Mouse (Mus musculus): ENCODE measurements at regions not wholly inside any gene's neighbourhood (a gene's known extent, or its start where the extent isn't known, plus 50 kb on each side); places are given as distances from the start of the nearest gene placed in this dataset.

DNA sequence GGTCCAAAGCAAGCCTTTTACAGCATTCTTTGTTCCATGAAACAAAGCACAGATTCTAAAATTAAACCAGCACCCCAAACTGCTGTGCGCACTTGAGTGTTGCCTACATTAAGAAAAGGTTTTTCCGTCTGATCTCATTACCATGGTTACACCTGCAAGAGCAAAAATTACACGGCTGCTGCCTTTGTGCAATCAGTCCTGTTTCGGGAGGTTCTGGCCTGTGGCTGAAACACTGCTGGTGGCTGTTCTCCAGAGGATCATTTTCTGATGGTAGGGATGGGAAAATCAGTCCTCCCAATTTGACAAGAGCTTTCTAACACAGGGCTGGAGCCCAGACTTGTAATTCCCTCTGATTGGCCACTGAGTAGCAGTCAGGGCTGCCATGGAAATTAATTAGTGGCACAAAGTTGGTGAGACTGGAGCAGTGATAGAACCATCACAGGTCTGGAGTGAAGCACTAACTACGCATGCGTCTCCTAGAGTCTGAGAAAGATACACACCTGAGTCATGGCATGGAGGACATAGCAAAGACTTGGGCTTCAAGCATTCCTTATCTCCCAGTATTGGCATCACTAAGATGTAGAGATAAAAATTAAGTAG, 114.8 kb upstream of the Fam49a start:
- WGBS = 80% methylated on average over 6 of the region's 6 CpGs
- no peaks in the 10 kb centered on the region for H3K9me3 ChIP-seq
- no peak overlapping the region for H3K4me3 ChIP-seq
- no peaks in the 10 kb centered on the region for H3K36me3 ChIP-seq
- DNase-seq (ENCODE audit: low spot score) = no peak
- no peaks in the 10 kb centered on the region for H3K4me1 ChIP-seq
- no peak overlapping the region for H3K27ac ChIP-seq
- H3K27me3 ChIP-seq (ENCODE audit: insufficient read depth, poor library complexity, severe bottlenecking) = no peaks in the 10 kb centered on the region

DNA sequence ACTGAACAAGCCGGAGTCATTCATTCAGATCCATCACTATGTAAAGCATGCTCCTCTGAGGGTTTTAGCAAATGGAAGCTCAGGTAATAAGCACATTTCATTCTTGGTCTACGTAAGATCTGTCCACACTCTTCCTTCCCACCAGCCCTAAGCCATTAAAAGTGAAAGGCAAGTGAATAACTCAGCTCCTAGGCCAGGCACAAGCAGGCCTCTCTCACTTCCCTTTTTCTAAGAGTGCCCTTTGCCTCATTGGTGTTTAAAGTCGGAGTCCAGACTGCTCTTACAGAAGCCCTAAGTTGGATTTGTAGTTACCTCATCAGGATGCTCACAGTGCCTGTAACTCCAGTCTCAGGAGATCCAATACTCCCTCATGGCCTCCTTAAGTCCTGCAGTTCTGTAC, 114.1 kb upstream of the Fam49a start:
- Histone ChIP-seq H3K27me3 (ENCODE audit: insufficient read depth, poor library complexity, severe bottlenecking) (no peaks in the 10 kb centered on the region), H3K27ac (no peak overlapping the region), H3K4me1 (no peaks in the 10 kb centered on the region), H3K36me3 (no peaks in the 10 kb centered on the region), H3K9me3 (no peaks in the 10 kb centered on the region), H3K4me3 (no peak overlapping the region)
- 82% methylated on average over 3 of the region's 3 CpGs for WGBS
- no peak for DNase-seq (ENCODE audit: low spot score)

DNA sequence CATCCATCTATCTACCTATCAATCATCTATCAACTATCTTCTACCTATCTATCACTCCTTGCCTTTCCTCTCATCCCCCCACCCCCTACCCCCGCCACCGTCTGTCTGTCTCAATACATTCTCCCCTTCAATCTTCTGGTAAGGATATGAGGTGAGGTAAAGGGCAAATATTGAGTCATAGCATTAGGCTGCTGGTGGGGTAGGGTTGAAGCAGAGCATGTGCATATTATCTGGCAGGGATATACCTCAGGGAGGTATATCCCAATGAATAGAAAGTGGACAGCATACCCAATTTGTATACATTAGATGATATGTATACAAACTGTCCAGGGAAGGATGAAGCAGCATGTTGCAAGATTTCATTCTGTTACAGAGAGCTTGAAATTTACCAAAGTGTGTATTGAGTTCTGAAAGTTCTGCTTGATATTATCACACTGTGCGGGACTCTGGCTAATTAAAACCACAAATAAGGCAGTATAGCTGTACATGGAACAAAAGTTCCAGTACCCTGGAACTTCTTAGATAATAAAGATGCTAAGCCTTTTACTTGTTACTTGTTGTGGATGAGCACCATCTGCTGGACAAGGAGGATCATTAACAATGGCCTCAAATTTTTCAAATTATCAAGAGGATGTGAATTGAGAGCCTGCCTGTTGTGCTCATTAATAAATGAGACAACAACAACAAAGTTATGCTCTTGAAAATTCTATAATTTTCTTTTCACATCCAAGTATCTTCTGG, 113.1 kb upstream of the Fam49a start:
- no peaks in the 10 kb centered on the region for H3K27me3 ChIP-seq (ENCODE audit: insufficient read depth, poor library complexity, severe bottlenecking)
- H3K36me3 ChIP-seq = no peaks in the 10 kb centered on the region
- DNase-seq (ENCODE audit: low spot score) = no peak
- no peak overlapping the region for H3K4me3 ChIP-seq
- H3K4me1 ChIP-seq = no peaks in the 10 kb centered on the region
- no peaks in the 10 kb centered on the region for H3K9me3 ChIP-seq
- 59% methylated on average over 3 of the region's 3 CpGs for WGBS
- no peak overlapping the region for H3K27ac ChIP-seq

DNA sequence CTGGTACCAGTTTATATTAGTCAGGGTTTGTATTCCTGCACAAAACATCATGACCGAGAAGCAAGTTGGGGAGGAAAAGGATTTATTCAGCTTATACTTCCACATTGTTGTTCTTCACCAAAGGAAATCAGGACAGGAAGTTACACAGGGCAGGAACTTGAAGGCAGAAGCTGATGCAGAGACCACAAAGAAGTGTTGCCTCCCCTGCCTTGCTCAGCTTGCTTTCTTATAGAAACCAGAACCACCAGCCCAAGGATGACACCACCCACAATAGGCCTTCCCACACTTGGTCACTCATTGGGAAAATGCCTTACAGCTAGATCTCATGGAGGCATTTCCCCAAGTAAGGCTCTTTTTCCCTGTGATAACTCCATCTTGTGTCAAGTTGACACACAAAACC, 97.5 kb upstream of the Fam49a start:
- Histone ChIP-seq H3K4me1 (no peaks in the 10 kb centered on the region), H3K36me3 (no peaks in the 10 kb centered on the region), H3K9me3 (0 out of 2 replicates have a peak, but pooled peaks cover 3% of the 10 kb centered on the region), H3K4me3 (no peak overlapping the region), H3K27me3 (ENCODE audit: insufficient read depth, poor library complexity, severe bottlenecking) (no peaks in the 10 kb centered on the region), H3K27ac (no peak overlapping the region)
- WGBS = 68% methylated on average over 1 of the region's 1 CpGs
- DNase-seq (ENCODE audit: low spot score) = no peak

DNA sequence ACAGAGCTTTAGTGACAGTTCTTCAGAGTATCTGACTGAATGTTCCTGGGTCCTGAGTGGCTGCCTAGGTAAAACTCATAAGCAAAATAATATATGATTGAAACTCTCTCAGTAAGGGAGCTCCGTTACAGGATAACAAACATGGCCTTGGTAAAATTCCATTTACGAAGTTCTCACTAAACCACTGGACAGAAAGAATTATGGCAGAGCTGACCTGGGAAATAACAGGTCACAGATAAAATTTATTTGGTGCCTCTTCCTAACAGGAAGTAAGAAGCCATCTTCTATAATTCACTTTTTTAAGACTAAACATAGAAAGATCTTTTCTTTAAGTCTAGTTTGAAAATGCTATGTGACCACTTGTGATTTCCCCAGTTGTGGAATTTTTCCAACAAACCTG, 91.4 kb upstream of the Fam49a start:
- WGBS = 84% methylated on average over 2 of the region's 2 CpGs
- no peaks in the 10 kb centered on the region for H3K36me3 ChIP-seq
- no peak overlapping the region for H3K4me3 ChIP-seq
- no peak for DNase-seq (ENCODE audit: low spot score)
- 0 out of 2 replicates have a peak, but pooled peaks cover 3% of the 10 kb centered on the region for H3K9me3 ChIP-seq
- H3K27ac ChIP-seq = no peak overlapping the region
- no peaks in the 10 kb centered on the region for H3K27me3 ChIP-seq (ENCODE audit: insufficient read depth, poor library complexity, severe bottlenecking)
- H3K4me1 ChIP-seq = peaks cover 5% of the 10 kb centered on the region; the same call in 1 of the 2 replicates

DNA sequence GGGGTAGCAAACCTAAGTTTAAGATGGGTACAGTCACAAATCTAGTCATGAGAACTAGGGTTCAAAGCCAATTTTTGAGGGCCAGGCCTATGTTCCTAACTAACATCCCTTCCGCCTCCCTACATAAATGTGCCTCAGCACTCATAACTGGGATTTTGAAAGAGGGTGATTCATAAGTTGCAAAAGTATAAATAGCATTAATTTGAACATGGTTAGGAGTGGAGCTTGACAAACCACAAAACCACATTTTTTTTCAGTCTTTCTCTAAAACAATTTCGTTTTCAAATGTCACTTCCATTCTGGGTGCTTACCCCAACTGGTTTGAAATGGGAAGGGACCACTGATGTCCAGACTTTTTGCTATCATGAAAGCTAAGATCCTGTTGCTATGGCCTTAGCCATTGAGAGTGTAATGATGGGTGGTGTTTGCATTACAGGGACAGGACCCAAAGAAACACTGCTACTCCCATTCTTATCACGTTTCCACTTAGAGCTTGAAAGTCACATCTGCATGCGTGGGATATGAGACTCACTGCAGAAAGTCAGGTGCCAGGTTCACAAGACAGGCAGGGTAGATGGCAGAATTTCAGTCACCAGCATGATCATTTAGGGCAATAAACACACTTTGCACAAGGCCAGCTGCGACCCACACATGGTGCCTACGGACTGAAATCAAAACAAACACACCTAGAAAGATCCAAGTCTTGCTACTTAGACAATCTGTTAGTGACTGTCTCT, 89.7 kb upstream of the Fam49a start:
- Histone ChIP-seq H3K27me3 (ENCODE audit: insufficient read depth, poor library complexity, severe bottlenecking) (no peaks in the 10 kb centered on the region), H3K27ac (no peak overlapping the region), H3K4me3 (no peak overlapping the region), H3K4me1 (peaks cover 13% of the 10 kb centered on the region), H3K9me3 (0 out of 2 replicates have a peak, but pooled peaks cover 3% of the 10 kb centered on the region), H3K36me3 (no peaks in the 10 kb centered on the region)
- WGBS = 69% methylated on average over 6 of the region's 6 CpGs
- no peak for DNase-seq (ENCODE audit: low spot score)

DNA sequence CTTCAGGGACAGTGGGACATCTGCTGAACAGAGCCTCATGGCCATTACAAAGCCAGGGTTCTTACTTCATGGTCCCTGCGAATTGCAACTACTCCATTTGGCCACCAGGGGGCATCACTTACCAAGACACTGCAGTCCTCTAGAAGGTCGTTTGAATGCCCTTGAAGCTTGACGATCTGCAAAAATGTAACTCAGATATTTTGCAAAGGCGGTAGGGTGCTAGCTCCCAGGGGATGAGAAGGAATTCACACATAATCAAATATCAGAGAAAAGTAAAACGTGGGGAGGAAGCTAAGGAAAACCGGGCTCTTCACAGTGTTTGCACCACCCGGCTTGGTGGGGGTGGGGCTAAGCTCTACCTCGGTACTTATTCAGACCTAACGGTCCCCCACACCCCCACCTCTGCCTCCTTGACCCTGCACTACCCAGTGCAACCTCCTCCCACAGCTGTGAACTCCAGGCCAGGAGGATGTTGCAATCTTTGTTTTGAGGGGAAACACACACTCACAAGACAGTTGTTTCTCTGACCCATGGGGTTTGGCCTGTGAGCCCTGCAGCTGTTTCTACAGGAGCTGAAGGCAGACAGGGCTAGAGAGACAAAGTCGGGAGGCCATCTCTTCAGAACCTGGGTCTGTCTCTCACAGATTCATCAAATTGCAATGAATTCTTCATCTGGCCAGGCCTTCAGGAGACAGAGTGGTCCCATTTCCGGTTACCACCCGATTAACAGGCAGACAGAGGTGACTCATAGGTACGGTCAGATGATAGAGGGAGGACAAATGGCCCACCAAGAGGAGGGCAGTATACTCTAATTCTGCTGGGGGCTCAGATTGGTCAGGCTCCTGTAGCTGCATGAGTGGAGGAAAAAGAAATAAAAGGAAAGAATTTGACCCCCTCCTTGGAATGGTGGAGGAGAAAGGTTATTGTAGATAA, 85.3 kb upstream of the Fam49a start:
- H3K27me3 ChIP-seq (ENCODE audit: insufficient read depth, poor library complexity, severe bottlenecking) = no peaks in the 10 kb centered on the region
- H3K4me1 ChIP-seq = peaks cover 47% of the 10 kb centered on the region
- peak overlapping the region; percentile 85 for H3K27ac ChIP-seq
- H3K36me3 ChIP-seq = no peaks in the 10 kb centered on the region
- peak; percentile 81 for DNase-seq (ENCODE audit: low spot score)
- H3K4me3 ChIP-seq = peak overlapping the region; percentile 36
- 7% methylated on average over 13 of the region's 13 CpGs for WGBS
- no peaks in the 10 kb centered on the region for H3K9me3 ChIP-seq

DNA sequence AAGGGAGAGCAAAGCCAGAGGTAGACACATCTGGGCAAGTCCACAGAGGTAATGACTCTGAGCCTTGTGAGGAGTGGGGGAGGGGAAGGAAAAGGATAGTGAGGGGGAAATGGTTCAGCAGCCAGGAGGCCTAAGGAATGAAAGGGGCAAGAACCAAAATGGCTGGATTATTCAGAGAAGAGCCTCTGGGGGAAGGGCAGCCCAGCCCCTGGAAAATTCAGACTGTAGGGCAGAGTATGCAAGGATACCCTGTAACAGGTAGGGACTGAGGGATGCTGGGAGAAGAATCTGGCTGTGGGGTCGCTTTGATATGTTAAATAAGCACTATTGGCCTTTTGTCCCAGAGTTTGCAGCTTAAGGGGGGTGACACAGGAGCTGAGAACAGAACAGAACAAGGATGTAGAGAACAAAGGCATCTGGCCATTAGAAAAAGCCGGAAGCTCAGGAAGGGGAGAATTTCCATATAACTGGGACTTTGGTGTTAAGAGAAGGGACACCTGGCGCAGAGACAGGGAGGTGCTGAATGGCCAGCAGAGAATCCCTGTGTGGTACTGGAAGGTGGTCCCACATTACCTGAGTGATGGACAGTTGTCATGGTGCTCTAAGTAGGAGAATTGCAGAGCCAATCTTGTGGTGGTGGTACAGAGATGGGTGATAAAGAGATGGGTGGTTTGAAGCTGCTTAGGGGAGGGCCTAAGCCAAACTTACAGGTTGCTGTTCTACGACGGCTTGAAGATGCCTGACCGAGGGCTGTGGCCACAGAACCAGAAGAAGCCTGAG, 84.5 kb upstream of the Fam49a start:
- peaks cover 45% of the 10 kb centered on the region for H3K4me1 ChIP-seq
- no peaks in the 10 kb centered on the region for H3K9me3 ChIP-seq
- WGBS = 71% methylated on average over 6 of the region's 6 CpGs
- H3K36me3 ChIP-seq = no peaks in the 10 kb centered on the region
- no peak for DNase-seq (ENCODE audit: low spot score)
- H3K27me3 ChIP-seq (ENCODE audit: insufficient read depth, poor library complexity, severe bottlenecking) = no peaks in the 10 kb centered on the region
- H3K27ac ChIP-seq = peak overlapping the region; percentile 85
- H3K4me3 ChIP-seq = no peak overlapping the region

DNA sequence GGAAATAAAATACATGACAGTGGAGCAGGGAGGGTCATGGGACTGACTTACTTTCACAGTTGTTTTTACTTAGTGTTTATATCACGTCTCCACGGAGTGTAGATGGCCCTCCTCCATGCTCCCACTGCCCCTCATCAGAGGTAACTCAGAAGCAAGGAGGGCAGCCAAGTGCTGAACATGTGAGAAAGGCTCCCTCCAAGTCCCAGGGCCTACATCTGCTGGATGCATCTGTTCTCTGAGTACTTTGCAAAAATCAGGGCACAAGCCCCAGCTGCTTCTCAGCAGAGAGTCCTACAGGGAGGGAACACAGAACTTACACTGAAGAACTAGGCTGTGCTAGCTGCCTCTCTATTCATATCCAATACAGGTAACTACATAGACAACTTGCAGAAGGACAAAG, 83.5 kb upstream of the Fam49a start:
- Histone ChIP-seq H3K36me3 (no peaks in the 10 kb centered on the region), H3K9me3 (no peaks in the 10 kb centered on the region), H3K4me3 (no peak overlapping the region), H3K27me3 (ENCODE audit: insufficient read depth, poor library complexity, severe bottlenecking) (no peaks in the 10 kb centered on the region), H3K4me1 (peaks cover 43% of the 10 kb centered on the region), H3K27ac (no peak overlapping the region)
- DNase-seq (ENCODE audit: low spot score) = no peak
- 63% methylated on average over 2 of the region's 2 CpGs for WGBS

DNA sequence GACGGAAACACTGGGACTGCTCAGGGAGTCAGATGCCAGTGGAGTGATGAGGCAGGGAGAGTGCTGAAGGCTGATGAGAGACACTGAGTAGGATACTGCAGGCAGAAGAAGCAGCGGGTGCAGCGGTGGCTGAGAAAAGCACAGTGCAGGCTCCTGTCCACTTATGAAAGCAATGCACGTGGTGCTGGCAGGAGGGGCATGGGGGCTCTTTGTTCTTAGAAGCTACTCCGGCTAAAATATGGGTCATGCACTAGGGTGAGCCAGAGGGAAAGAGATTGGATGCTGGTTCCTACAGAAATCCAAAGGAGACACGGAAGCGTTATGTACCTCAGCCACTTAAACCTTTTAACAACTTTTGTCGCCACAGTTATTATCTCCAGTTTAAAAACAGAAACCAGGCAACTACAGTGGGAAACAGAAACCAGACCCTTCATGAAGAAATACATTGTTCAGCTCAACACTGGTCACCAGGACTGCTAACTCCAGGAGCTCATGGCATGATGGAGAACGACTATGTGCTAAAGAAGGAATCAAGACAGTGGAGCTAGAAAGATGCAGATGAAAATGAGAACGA, 82.6 kb upstream of the Fam49a start:
- Histone ChIP-seq H3K27ac (peak overlapping the region; percentile 47), H3K27me3 (ENCODE audit: insufficient read depth, poor library complexity, severe bottlenecking) (no peaks in the 10 kb centered on the region), H3K4me1 (peaks cover 43% of the 10 kb centered on the region), H3K9me3 (no peaks in the 10 kb centered on the region), H3K36me3 (no peaks in the 10 kb centered on the region), H3K4me3 (no peak overlapping the region)
- WGBS = 22% methylated on average over 10 of the region's 10 CpGs
- peak; percentile 90 for DNase-seq (ENCODE audit: low spot score)

DNA sequence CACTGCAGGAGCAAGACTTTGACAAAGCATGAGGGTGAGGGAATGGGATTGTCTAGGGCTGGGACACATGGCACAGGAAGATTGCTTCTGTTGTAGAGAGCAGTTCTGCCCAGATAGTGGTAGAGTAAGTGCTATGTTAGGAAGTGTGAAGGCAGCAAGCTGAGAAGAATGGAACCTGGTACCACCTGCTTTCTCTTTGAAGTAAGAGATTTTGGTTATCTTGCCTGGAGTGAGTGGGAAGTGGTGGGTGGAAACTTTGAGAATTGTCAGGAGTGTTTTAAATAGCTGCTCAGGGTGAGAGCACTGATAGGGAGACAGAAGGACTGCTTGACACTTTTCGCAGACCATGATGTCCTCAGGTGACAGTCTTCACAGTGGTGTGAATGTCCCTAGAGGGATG, 81.0 kb upstream of the Fam49a start:
- Histone ChIP-seq H3K36me3 (no peaks in the 10 kb centered on the region), H3K4me3 (no peak overlapping the region), H3K9me3 (no peaks in the 10 kb centered on the region), H3K27me3 (ENCODE audit: insufficient read depth, poor library complexity, severe bottlenecking) (no peaks in the 10 kb centered on the region), H3K27ac (no peak overlapping the region), H3K4me1 (peaks cover 43% of the 10 kb centered on the region)
- 39% methylated on average over 1 of the region's 1 CpGs for WGBS
- no peak for DNase-seq (ENCODE audit: low spot score)

DNA sequence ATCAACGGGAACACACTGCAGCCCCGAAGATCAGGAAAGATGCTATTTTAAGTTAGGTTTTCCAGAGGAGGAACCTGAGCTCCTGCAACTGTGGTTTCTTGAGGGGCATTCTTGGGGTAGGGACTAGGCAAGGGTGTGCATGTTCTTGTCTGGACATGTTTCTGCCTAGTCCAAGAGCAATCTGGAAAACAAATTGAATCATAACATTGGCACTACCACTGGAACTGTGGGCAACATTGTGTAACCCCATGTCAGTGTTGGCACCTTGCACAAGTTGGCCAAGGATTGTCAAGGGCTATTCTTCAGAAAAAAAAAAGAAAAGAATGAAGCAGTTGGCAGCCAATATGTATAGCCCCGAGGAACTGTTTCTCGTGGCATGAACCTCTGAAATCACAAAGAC, 80.3 kb upstream of the Fam49a start:
- no peaks in the 10 kb centered on the region for H3K9me3 ChIP-seq
- no peak for DNase-seq (ENCODE audit: low spot score)
- no peaks in the 10 kb centered on the region for H3K36me3 ChIP-seq
- H3K27ac ChIP-seq = no peak overlapping the region
- H3K4me3 ChIP-seq = no peak overlapping the region
- 70% methylated on average over 4 of the region's 4 CpGs for WGBS
- H3K4me1 ChIP-seq = peaks cover 41% of the 10 kb centered on the region
- H3K27me3 ChIP-seq (ENCODE audit: insufficient read depth, poor library complexity, severe bottlenecking) = no peaks in the 10 kb centered on the region
